Mouse (Mus musculus) stomach, embryonic 16.5 days (tissue): ENCODE results near the gene Sesn3. TPM values are rescaled to one million over a fixed set of nuclear protein-coding genes. Genes with fewer than 3 reads are reported as not detected.
"Not testable (repeated sequence)": the region's sequence is repeated elsewhere in the genome, so short reads cannot be mapped to it uniquely, and the experiment has no call there.

ENCODE experiments used
- ATAC-seq: fragments of 200-750 bp; cut with Nextera tagmentation; 2 replicates; pipeline ENCODE4 v1.8.0; 2017; ENCODE audit warnings: moderate number of reproducible peaks, moderate TSS enrichment; ENCODE audit not compliant: insufficient read depth, low FRiP score
- H3K27ac ChIP-seq: fragments of 300-500 bp; sonication (generic); 2 replicates; pipeline ENCODE4 v1.5.1; 2014; ENCODE audit warnings: low read length
- H3K27me3 ChIP-seq: fragments of 300-500 bp; sonication (generic); 2 replicates; pipeline ENCODE4 v1.6.1; 2014; ENCODE audit warnings: low read length, control low read depth, mixed read lengths; ENCODE audit not compliant: control insufficient read depth, insufficient read depth
- H3K36me3 ChIP-seq: fragments of 300-500 bp; sonication (generic); 2 replicates; pipeline ENCODE4 v1.6.1; 2014; ENCODE audit warnings: low read length; ENCODE audit not compliant: control insufficient read depth, insufficient read depth
- H3K4me1 ChIP-seq: fragments of 300-500 bp; sonication (generic); 2 replicates; pipeline ENCODE4 v1.6.1; 2014; ENCODE audit warnings: low read length, control low read depth, mixed read lengths; ENCODE audit not compliant: control insufficient read depth, insufficient read depth
- H3K4me2 ChIP-seq: fragments of 300-500 bp; sonication (generic); 2 replicates; pipeline ENCODE4 v1.6.1; 2014; ENCODE audit warnings: low read depth, low read length, mixed read lengths
- H3K4me3 ChIP-seq: fragments of 300-500 bp; sonication (generic); replicated peaks from 2 replicates; pipeline ENCODE4 v1.5.1; 2014; ENCODE audit warnings: mild to moderate bottlenecking, low read length
- H3K9ac ChIP-seq: fragments of 300-500 bp; sonication (generic); 2 replicates; pipeline ENCODE4 v1.6.1; 2014; ENCODE audit warnings: low read length
- H3K9me3 ChIP-seq: fragments of 300-500 bp; sonication (generic); replicated peaks from 2 replicates; pipeline ENCODE4 v1.6.1; 2016; ENCODE audit warnings: low read length, control low read depth; ENCODE audit not compliant: control insufficient read depth
- whole genome bisulfite sequencing: fragments of 180-500 bp; shearing (Covaris S2); extraction: QIAGEN DNeasy Blood & Tissue Kit; methylation state at CpG from one replicate; pipeline ENCODE4 v1.1.7; 2014; 5-methylcytosine and 5-hydroxymethylcytosine counted together
- polyA plus RNA-seq: library from polyadenylated mRNA; unstranded; fragments of >200 nt; fragmentation: Nextera tagmentation; extraction: Ambion mirVana; gene quantifications from 2 replicates; pipeline ENCODE4 v1.2.1, GENCODE M21; 2015

Gene Sesn3
- polyA plus RNA-seq, 1 experiment from 2014 or later: 12.0 TPM

DNA sequence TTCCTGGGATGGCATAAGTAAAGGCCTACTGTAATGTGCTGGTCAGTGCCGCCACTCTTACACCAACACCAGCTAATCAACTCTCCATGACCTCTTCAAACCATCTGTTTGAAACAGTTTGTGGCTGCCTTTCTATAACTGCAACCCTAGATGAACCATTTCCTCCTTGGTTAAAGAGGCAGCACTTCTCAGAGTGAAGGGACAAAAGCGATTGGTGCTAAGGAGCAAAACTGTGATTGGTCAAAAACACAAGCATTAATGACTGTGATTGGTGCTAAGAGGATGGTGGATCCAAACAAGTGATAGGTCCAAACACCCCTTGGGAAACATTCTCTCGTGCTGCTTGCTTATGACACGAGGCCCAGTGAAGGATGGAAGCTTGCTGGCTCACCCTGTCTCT lies 61.0 kb downstream of the Sesn3 start:
- no peaks in the 10 kb centered on the region for H3K4me1 ChIP-seq
- no peak overlapping the region for H3K9ac ChIP-seq
- no peaks in the 10 kb centered on the region; the same call in 1 of the 2 replicates for H3K36me3 ChIP-seq
- no peak overlapping the region for H3K4me3 ChIP-seq
- 68% methylated on average over 4 of the region's 4 CpGs for WGBS
- H3K4me2 ChIP-seq: no peak overlapping the region
- H3K27me3 ChIP-seq: no peaks in the 10 kb centered on the region
- no peak overlapping the region for H3K27ac ChIP-seq
- ATAC-seq: no peak
- no peaks in the 10 kb centered on the region for H3K9me3 ChIP-seq

- 86% methylated on average over 3 of the region's 3 CpGs for WGBS
- no peak for ATAC-seq
- Histone ChIP-seq H3K36me3 (no peaks in the 10 kb centered on the region), H3K9me3 (no peaks in the 10 kb centered on the region), H3K27ac (no peak overlapping the region), H3K4me1 (no peaks in the 10 kb centered on the region), H3K9ac (no peak overlapping the region), H3K27me3 (no peaks in the 10 kb centered on the region), H3K4me2 (no peak overlapping the region), H3K4me3 (no peak overlapping the region)
These were observed 62.0 kb downstream of the Sesn3 start for GRCm38 (mm10) chr9:14336901-14337300.

GRCm38 (mm10) chr9:14338701-14339100 lies 63.8 kb downstream of the Sesn3 start:
- ATAC-seq: no peak
- H3K36me3 ChIP-seq: no peaks in the 10 kb centered on the region
- no peak overlapping the region for H3K9ac ChIP-seq
- H3K27ac ChIP-seq: no peak overlapping the region
- H3K4me1 ChIP-seq: no peaks in the 10 kb centered on the region
- H3K9me3 ChIP-seq: no peaks in the 10 kb centered on the region
- no peaks in the 10 kb centered on the region for H3K27me3 ChIP-seq
- WGBS: 55% methylated on average over 3 of the region's 3 CpGs
- H3K4me3 ChIP-seq: no peak overlapping the region
- no peak overlapping the region for H3K4me2 ChIP-seq

- H3K27ac ChIP-seq: no peak overlapping the region
- whole genome bisulfite sequencing: 55% methylated on average over 4 of the region's 4 CpGs
- H3K27me3 ChIP-seq: no peaks in the 10 kb centered on the region
These were observed 67.3 kb downstream of the Sesn3 start for GRCm38 (mm10) chr9:14342041-14342668.

DNA sequence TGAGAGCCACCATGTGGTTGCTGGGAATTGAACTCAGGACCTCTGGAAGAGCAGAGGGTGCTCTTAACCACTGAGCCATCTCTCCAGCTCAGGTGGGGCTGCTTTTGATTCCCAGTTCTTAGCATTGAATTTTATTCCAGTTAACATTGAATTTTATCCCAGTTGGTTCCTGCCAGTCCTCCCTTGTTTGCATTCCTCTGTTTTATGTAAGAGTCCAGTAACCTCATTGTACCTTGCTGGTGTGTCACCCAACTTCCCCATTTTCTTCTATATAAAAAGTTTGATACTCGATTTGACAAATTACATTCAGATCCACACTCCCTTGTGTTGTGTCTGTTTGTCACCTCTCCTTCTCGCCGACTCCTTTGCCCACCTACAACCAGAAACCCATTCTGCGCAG lies 71.0 kb downstream of the Sesn3 start:
- H3K27me3 ChIP-seq, H3K4me1 ChIP-seq, H3K4me3 ChIP-seq, H3K27ac ChIP-seq, H3K9me3 ChIP-seq, ATAC-seq, H3K4me2 ChIP-seq, H3K36me3 ChIP-seq, H3K9ac ChIP-seq: not testable (repeated sequence)
- WGBS: 91% methylated on average over 4 of the region's 4 CpGs

More at GRCm38 (mm10) chr9:14342041-14342668, 67.3 kb downstream of the Sesn3 start:
- no peak overlapping the region for H3K9ac ChIP-seq
- H3K4me3 ChIP-seq: no peak overlapping the region
- H3K4me2 ChIP-seq: no peak overlapping the region
- no peaks in the 10 kb centered on the region for H3K36me3 ChIP-seq
- ATAC-seq: no peak
- no peaks in the 10 kb centered on the region for H3K4me1 ChIP-seq
- no peaks in the 10 kb centered on the region for H3K9me3 ChIP-seq

DNA sequence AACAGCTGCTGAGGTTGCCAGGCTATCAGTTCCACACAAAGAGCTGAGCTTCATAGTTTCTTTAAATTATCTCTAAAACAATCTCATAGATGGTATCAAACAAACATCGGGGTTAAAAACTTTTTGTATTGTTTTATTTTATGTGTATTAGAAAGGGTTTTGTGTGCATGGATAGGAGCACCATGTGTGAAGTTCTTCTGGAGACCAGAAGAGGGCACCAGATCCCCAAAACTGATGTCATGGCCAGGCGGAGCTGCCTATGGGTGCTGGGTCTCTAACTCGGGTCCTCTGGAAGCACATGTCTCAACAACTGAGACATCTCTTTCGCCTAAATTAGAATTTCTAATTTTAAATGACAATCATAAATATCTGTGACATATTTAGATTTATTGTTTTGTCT lies 73.5 kb downstream of the Sesn3 start:
- Histone ChIP-seq H3K4me3 (no peak overlapping the region), H3K27me3 (no peaks in the 10 kb centered on the region), H3K9me3 (no peaks in the 10 kb centered on the region), H3K9ac (no peak overlapping the region), H3K4me1 (no peaks in the 10 kb centered on the region), H3K36me3 (no peaks in the 10 kb centered on the region), H3K4me2 (no peak overlapping the region), H3K27ac (no peak overlapping the region)
- WGBS: 55% methylated on average over 4 of the region's 4 CpGs
- ATAC-seq: no peak

- Histone ChIP-seq H3K27me3 (no peaks in the 10 kb centered on the region), H3K36me3 (no peaks in the 10 kb centered on the region), H3K9me3 (no peaks in the 10 kb centered on the region), H3K4me1 (no peaks in the 10 kb centered on the region), H3K9ac (no peak overlapping the region), H3K4me2 (no peak overlapping the region), H3K27ac (no peak overlapping the region), H3K4me3 (no peak overlapping the region)
- 84% methylated on average over 5 of the region's 5 CpGs for WGBS
- ATAC-seq: no peak
These were observed 74.5 kb downstream of the Sesn3 start for GRCm38 (mm10) chr9:14349380-14349779.

DNA sequence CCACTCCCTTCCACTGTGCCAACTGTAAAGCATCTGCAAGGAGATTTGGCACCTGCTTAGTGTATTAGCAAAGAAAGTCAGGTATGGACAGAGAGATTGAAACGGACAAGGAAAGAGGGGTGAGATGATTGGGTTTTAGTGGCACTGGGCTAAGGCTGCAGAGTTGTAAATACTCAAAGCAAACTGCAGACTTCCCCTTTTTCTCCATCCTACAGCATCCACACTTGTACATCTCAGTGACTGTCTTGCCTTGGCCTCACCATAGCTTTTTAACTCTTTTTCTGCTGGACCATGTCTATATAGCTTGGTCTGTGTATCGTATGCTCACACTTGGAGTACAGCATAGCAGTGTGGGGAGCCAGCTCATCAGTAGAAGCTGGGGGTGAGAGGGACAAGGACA lies 75.9 kb downstream of the Sesn3 start:
- H3K9me3 ChIP-seq: no peaks in the 10 kb centered on the region
- no peak overlapping the region for H3K27ac ChIP-seq
- H3K36me3 ChIP-seq: no peaks in the 10 kb centered on the region
- WGBS: 77% methylated on average over 2 of the region's 2 CpGs
- H3K4me3 ChIP-seq: no peak overlapping the region
- no peak for ATAC-seq
- H3K4me1 ChIP-seq: no peaks in the 10 kb centered on the region
- no peaks in the 10 kb centered on the region for H3K27me3 ChIP-seq
- no peak overlapping the region for H3K9ac ChIP-seq
- H3K4me2 ChIP-seq: no peak overlapping the region

DNA sequence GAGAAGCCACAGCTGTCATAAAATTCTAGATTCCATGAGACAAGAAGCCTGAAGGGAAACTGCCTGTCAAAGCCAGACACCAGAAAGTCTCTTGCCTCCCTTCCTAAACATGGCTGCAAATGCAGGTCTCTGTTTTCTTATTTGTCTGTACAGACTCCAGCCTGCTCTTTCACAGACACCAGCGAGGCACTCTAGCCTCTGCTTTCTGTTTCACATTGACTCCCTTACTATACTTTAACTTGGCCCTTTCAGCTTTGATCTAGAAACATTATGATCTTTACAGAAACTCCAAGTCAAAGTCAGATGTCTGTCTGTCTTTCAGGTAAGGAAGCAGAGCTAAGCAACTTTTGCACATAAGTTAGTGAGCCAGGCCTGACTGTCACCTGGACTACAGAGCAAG lies 77.5 kb downstream of the Sesn3 start:
- Histone ChIP-seq H3K4me2 (no peak overlapping the region), H3K4me1 (no peaks in the 10 kb centered on the region), H3K9me3 (no peaks in the 10 kb centered on the region), H3K36me3 (peaks cover under 1% of the 10 kb centered on the region; the same call in 1 of the 2 replicates), H3K27ac (no peak overlapping the region), H3K4me3 (no peak overlapping the region), H3K9ac (no peak overlapping the region), H3K27me3 (no peaks in the 10 kb centered on the region)
- WGBS: 77% methylated on average over 1 of the region's 1 CpGs
- ATAC-seq: no peak
